Mouse (Mus musculus) lung, postnatal 0 days (tissue): Measurements from ENCODE around the gene Tle3.

Source experiments
- CTCF ChIP-seq: IDR thresholded peaks from 2 replicates; pipeline ENCODE4 v1.5.1; 2016; ENCODE audit warnings: antibody characterized with exemption, mild to moderate bottlenecking
- EP300 ChIP-seq: IDR thresholded peaks from 2 replicates; pipeline ENCODE4 v1.6.1; 2016; ENCODE audit warnings: antibody characterized with exemption, mild to moderate bottlenecking, control low read depth

- TF ChIP-seq CTCF (no peak), EP300 (no peak)
Measured at GRCm38 (mm10) chr9:61421626-61422025, 49.5 kb downstream of the Tle3 start.
